Mouse (Mus musculus) erythroblast, embryonic 14.5 days (primary cell): ENCODE results near the gene Podn. TPM values are rescaled to one million over a fixed set of nuclear protein-coding genes. Genes with fewer than 3 reads are reported as not detected.

Experiments
- H3K27me3 ChIP-seq: 2 replicates; pipeline ENCODE4 v1.6.1; 2012; ENCODE audit warnings: inconsistent platforms; ENCODE audit not compliant: control insufficient read depth
- H3K36me3 ChIP-seq: 2 replicates; pipeline ENCODE4 v1.6.1; 2012; ENCODE audit warnings: mild to moderate bottlenecking, inconsistent platforms; ENCODE audit not compliant: control insufficient read depth
- H3K4me1 ChIP-seq: 2 replicates; pipeline ENCODE4 v1.6.1; 2012; ENCODE audit warnings: inconsistent platforms; ENCODE audit not compliant: control insufficient read depth
- H3K4me3 ChIP-seq: replicated peaks from 2 replicates; pipeline ENCODE3; 2012; ENCODE audit warnings: moderate library complexity, mild to moderate bottlenecking, inconsistent platforms
- H3K9me3 ChIP-seq: 2 replicates; pipeline ENCODE4 v1.6.1; 2012; ENCODE audit warnings: low read length, inconsistent platforms, mixed read lengths; ENCODE audit not compliant: control insufficient read depth
- GATA1 ChIP-seq: IDR thresholded peaks from 2 replicates; pipeline ENCODE4 v1.6.1; 2012; ENCODE audit warnings: low read length, inconsistent platforms, mixed read lengths
- TAL1 ChIP-seq: IDR thresholded peaks from 3 replicates; pipeline ENCODE4 v1.6.1; 2012; ENCODE audit warnings: low read length, inconsistent platforms, mixed read lengths
- polyA plus RNA-seq: library from polyadenylated mRNA; stranded (reverse); fragments of >175 nt; gene quantifications from 2 replicates; pipeline ENCODE4 v1.2.3, GENCODE M21; 2012

The Podn gene
- polyA plus RNA-seq, 1 experiment: 0.23 TPM

- H3K4me1 ChIP-seq: peaks cover 19% of the 10 kb centered on the region
- no peak for TF ChIP-seq TAL1
- TF ChIP-seq GATA1: no peak
- H3K36me3 ChIP-seq: peaks cover 31% of the 10 kb centered on the region
- H3K4me3 ChIP-seq: peak overlapping the region; percentile 74
- H3K9me3 ChIP-seq: no peaks in the 10 kb centered on the region
- H3K27me3 ChIP-seq: no peaks in the 10 kb centered on the region
These were observed 26.0 kb downstream of the Podn start for GRCm38 (mm10) chr4:108070286-108070685.

- no peaks in the 10 kb centered on the region for H3K27me3 ChIP-seq
- no peaks in the 10 kb centered on the region for H3K9me3 ChIP-seq
- no peak for TF ChIP-seq TAL1
- no peak for TF ChIP-seq GATA1
- H3K36me3 ChIP-seq: peaks cover 43% of the 10 kb centered on the region
- H3K4me3 ChIP-seq: no peak overlapping the region
- H3K4me1 ChIP-seq: peaks cover 21% of the 10 kb centered on the region
These were observed 28.2 kb downstream of the Podn start for GRCm38 (mm10) chr4:108068081-108068480.

- TF ChIP-seq GATA1 (no peak), TAL1 (no peak)
- peaks cover 49% of the 10 kb centered on the region for H3K36me3 ChIP-seq
- H3K9me3 ChIP-seq: no peaks in the 10 kb centered on the region
- peaks cover 21% of the 10 kb centered on the region for H3K4me1 ChIP-seq
- H3K27me3 ChIP-seq: no peaks in the 10 kb centered on the region
- H3K4me3 ChIP-seq: no peak overlapping the region
These were observed 29.0 kb downstream of the Podn start for GRCm38 (mm10) chr4:108067261-108067660.

DNA sequence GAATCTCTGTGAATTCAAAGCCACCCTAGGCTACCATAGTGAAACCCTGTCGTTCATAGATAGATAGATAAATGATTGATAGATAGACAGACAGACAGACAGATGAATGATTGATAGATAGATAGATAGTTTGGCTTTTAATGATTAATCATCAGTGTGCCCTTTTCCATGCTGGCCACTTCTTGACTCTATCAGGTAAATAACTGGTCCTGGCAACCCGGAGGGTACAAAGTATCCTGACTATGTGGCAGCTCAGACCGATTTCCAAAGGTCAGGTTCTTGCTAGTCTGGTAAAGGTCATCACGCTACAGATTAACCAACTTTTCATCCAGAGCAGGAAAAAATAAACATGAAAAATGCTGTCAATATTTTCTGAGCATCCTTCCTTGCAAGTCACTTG is 29.7 kb downstream of the Podn start:
- TF ChIP-seq GATA1 (no peak), TAL1 (no peak)
- Histone ChIP-seq H3K4me3 (no peak overlapping the region), H3K36me3 (peaks cover 53% of the 10 kb centered on the region), H3K4me1 (peaks cover 17% of the 10 kb centered on the region), H3K27me3 (no peaks in the 10 kb centered on the region), H3K9me3 (no peaks in the 10 kb centered on the region)

- Histone ChIP-seq H3K27me3 (no peaks in the 10 kb centered on the region), H3K36me3 (peaks cover 61% of the 10 kb centered on the region), H3K9me3 (no peaks in the 10 kb centered on the region), H3K4me3 (no peak overlapping the region), H3K4me1 (peaks cover 7% of the 10 kb centered on the region)
- TF ChIP-seq TAL1: no peak
- TF ChIP-seq GATA1: no peak
These were observed 30.9 kb downstream of the Podn start for GRCm38 (mm10) chr4:108065176-108065844.

DNA sequence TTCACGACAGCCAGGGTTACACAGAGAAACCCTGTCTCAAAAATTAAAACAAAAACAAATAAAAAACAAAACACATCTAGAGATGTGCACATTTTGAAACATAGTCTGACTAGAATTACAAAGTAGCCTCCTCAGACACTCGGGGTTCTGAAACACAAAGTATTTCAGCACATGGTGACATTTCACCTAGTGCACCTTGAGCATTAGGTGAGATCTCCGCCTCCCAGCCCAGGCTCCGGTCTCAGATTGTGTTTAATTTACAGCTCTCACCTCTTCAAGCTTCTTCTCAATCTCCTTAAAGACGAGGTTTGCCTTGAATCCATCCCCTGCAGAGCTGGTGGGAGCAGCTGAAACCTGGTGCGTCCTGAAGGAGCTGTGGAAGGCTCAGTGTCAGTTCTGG is 32.6 kb downstream of the Podn start:
- Histone ChIP-seq H3K4me1 (peaks cover 1% of the 10 kb centered on the region; the same call in 1 of the 2 replicates), H3K27me3 (no peaks in the 10 kb centered on the region), H3K4me3 (no peak overlapping the region), H3K9me3 (no peaks in the 10 kb centered on the region), H3K36me3 (peaks cover 74% of the 10 kb centered on the region)
- no peak for TF ChIP-seq TAL1
- TF ChIP-seq GATA1: no peak

DNA sequence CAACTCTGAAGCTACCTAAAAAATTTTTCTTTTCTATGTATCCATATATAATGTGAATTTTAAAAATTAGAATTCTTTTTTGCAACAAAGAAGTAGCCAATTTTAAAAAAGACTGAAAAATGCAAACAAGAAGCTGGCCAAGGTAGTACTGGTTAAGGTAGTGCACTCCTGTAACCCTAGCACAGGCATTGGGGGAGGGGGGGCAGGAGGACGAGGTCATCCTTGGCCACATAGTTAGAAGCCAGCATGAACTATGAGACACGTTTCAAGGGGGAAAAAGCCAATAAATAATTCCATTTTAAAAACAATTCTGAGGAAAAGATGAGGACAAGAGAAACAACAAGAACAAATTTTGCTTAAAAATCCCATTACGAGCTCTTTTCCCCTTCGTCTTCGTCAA is 33.7 kb downstream of the Podn start:
- H3K4me1 ChIP-seq: peaks cover 1% of the 10 kb centered on the region; the same call in 1 of the 2 replicates
- peaks cover 74% of the 10 kb centered on the region for H3K36me3 ChIP-seq
- H3K9me3 ChIP-seq: no peaks in the 10 kb centered on the region
- H3K4me3 ChIP-seq: no peak overlapping the region
- H3K27me3 ChIP-seq: no peaks in the 10 kb centered on the region
- no peak for TF ChIP-seq GATA1
- TF ChIP-seq TAL1: no peak

GRCm38 (mm10) chr4:108060774-108061173 is 35.5 kb downstream of the Podn start:
- peaks cover 1% of the 10 kb centered on the region; the same call in 1 of the 2 replicates for H3K4me1 ChIP-seq
- no peaks in the 10 kb centered on the region for H3K9me3 ChIP-seq
- H3K4me3 ChIP-seq: no peak overlapping the region
- H3K36me3 ChIP-seq: peaks cover 72% of the 10 kb centered on the region
- no peak for TF ChIP-seq TAL1
- TF ChIP-seq GATA1: no peak
- H3K27me3 ChIP-seq: no peaks in the 10 kb centered on the region

DNA sequence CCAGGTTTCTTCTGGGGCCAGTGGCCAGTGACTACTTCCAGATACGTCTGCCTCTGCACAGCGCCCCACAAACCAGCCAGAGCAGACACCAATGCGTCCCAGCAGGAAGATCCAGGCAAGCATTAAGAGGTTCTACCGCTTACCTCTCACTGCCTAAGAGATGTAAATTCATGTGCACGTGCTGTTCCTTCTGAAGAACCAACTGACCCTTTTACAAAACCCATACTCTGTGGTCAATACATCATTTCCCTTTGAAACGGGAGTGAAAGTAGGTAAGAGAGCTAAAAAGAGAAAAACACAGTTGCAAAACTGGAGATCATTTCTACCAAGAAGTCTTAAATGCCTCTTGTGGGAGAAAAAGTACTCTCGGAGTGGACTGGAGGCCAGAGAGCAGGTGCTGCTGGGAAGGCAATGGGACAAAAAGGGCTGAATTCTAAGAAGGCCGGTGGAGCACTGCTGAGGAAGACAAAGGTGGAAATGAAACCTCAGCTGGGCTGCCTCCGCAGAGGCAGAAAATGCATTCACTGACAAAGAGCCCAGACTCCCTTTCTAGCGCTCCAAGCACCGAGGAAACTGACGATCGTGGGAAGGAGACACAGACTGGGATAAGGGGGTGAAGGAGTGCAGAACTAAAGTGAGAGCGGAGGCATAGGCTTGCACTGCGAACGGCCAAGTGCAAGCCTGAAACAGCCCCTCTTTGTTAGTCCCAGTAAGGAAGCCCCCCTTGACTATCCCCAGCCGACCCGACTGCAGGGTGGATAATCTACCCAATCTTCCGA is 36.5 kb downstream of the Podn start:
- no peaks in the 10 kb centered on the region for H3K9me3 ChIP-seq
- TF ChIP-seq GATA1 (no peak), TAL1 (no peak)
- H3K4me3 ChIP-seq: no peak overlapping the region
- no peaks in the 10 kb centered on the region for H3K27me3 ChIP-seq
- H3K4me1 ChIP-seq: no peaks in the 10 kb centered on the region
- peaks cover 76% of the 10 kb centered on the region for H3K36me3 ChIP-seq
